Mouse (Mus musculus): ENCODE results near the gene Clint1.
A peak's percentile ranks its signal among the peaks of the same experiment; 100 is the strongest.

Clint1 gene

GRCm38 (mm10) chr11:45884029-45884428 is 32.2 kb downstream of the Clint1 start:
- DNase-seq (ENCODE audit: low read depth): peak; percentile 85

GRCm38 (mm10) chr11:45885606-45886230 is 33.9 kb downstream of the Clint1 start:
- DNase-seq (ENCODE audit: low read depth): no peak

GRCm38 (mm10) chr11:45886596-45886995 is 34.7 kb downstream of the Clint1 start:
- DNase-seq (ENCODE audit: low read depth): no peak

DNA sequence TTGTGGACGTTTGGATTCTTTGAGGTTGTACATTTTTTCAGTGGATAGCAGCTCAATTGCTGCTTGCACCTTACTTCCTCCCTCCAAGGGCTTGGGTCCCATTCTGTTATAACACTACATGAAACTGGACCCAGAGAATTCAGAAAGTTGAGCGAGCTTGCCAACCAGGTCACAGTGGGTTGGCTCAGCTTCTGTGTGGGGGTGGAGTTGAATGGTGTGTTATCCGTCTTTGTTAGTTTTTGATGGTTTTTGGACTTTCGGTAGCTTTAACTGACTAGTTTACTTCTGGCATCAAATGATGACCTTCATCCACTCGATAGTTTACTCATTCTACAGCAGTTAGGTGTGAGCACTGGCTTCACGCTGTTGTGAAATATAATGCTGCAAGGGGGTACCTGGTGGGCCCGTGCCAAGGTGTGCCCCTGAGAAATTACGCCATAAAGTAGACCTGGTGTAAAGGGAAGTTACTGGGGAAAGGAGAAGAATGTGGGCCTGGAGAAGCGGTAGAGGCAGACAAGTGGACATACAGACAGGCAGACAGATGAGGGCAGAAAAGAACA is 36.7 kb downstream of the Clint1 start:
- no peak for DNase-seq (ENCODE audit: low read depth)

GRCm38 (mm10) chr11:45889981-45890380 is 38.1 kb downstream of the Clint1 start:
- DNase-seq (ENCODE audit: low read depth): no peak

- no peak for DNase-seq (ENCODE audit: low read depth)
These were observed 38.6 kb downstream of the Clint1 start for GRCm38 (mm10) chr11:45890423-45890822.

- DNase-seq (ENCODE audit: low read depth): no peak
These were observed 41.1 kb downstream of the Clint1 start for GRCm38 (mm10) chr11:45892861-45893360.

DNA sequence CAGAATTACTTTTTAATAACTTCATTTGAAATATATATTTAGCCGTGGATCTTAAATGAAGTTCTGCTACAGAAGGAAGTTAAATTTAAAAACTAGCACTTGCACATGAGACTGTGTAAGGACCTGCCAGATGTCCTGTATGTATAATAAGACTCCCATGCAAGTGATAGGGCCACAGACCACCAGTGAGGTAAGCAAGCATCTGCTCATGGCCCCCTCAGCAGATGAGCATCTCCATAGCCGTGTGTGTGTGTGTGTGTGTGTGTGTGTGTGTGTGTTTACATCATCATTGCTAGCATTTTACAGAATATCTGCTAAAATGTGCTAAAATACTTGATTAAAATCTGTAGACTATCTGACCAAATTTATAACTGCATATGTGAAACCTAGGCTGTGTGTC is 45.5 kb downstream of the Clint1 start:
- DNase-seq (ENCODE audit: low read depth): no peak

DNA sequence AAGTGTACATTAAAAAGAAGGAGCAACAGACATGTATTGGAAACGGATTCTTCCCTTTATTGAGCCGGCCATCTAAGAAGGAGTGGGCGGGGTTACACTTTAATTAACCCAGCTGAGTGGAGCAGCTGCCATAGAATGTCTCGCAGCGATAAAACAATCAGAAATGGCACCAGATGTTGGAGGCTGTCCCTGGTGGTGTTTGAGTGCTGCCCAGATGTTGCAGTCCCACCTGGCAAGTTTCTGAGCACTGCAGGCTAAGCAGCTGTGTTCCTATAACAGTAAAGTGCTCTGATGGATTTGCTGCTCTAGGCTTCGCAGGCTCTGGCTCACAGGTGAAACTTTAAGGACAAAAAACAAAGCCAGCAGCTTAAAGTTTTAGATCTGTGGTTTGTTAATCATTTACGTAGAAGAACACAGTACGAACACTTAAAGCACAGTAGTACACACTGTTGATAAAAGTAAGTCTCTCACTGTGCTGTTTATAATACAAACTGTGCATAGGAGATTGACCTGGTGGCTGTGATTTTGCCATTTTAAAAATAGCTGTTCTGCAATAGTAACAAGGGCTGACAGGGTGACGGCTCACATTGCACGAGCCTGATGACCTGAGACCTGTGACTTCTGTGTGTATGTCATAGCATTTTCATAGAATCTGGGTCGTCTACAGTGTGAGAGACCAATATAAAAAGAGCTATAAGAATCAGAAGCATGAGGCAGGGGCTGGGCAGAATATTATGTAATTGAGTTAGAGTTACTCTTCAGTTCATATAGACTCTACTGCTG is 48.6 kb downstream of the Clint1 start:
- no peak for DNase-seq (ENCODE audit: low read depth)

GRCm38 (mm10) chr11:45906109-45906786 is 54.4 kb downstream of the Clint1 start:
- DNase-seq (ENCODE audit: low read depth): no peak

- DNase-seq (ENCODE audit: low read depth): no peak
These were observed 55.5 kb downstream of the Clint1 start for GRCm38 (mm10) chr11:45907301-45907700.

- no peak for DNase-seq (ENCODE audit: low read depth)
These were observed 56.2 kb downstream of the Clint1 start for GRCm38 (mm10) chr11:45908070-45908469.

DNA sequence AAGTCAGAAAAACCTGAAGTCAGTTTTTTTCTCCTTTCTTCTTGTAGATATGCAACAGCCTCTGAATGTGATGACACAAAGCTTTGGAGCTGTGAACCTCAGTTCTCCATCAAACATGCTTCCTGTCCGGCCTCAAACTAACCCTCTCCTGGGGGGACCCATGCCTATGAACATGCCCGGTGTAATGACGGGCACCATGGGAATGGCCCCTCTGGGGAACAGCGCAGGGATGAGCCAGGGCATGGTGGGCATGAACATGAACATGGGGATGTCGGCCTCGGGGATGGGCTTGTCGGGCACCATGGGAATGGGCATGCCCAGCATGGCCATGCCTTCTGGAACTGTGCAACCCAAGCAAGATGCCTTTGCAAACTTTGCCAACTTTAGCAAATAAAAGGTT is 57.0 kb downstream of the Clint1 start:
- DNase-seq (ENCODE audit: low read depth): no peak

DNA sequence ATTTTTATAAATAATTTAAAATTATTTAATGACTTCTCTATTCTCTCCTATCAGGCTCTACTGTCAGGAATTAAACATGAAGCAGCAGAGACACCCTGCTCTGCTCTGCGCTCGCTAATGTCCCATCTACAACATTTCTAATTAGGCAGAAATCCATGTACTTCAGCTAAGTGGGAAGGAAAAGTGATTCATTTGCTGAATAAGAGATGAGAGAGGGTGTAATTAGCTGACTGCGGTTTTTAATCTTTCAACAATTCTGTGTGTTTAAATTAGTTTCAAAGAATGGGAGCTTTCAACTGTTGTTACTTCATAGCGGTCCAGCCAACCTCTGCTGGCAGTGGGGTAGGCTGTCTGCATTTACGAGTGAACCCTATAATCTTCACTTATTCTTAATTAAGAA is 58.9 kb downstream of the Clint1 start:
- DNase-seq (ENCODE audit: low read depth): no peak

DNA sequence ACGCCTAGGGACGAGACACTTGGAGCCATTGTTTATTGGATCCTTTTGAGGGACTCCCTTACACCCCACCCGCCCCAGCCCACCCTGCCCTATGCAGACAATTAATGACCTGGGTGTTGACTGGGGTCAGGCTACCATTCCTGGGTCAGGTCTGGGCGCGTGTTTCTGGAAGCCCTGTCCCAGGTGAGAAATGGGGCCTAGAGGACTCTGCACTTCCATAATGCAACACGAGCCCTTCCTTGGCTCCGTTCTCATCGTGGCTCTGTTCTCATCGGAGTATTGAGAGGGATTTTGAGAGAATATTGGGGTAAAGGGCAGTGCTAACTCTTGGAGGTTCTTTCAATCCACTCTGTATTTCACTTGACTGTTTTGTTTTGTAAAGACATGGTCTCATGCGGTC is 64.3 kb downstream of the Clint1 start:
- DNase-seq (ENCODE audit: low read depth): no peak

DNA sequence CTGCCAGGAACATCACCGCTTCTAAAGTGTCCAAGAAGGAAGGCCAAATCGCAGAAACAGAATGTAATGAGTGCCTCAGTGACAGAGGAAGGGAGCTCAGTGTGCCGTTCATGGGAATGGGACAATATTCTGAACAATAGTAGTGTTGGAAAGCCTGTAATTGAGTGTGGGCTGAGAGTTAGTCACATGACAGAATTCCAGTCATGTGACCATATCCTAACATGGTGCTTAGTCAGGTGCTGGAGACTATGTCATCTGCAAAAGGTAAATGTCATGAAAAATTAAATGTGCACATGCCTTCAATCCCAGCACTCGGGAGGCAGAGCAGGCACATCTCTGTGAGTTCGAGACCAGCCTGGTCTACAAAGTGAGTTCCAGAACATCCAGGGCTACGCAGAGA is 66.2 kb downstream of the Clint1 start:
- no peak for DNase-seq (ENCODE audit: low read depth)

GRCm38 (mm10) chr11:45918836-45919235 is 67.0 kb downstream of the Clint1 start:
- DNase-seq (ENCODE audit: low read depth): no peak

GRCm38 (mm10) chr11:45921026-45921425 is 69.2 kb downstream of the Clint1 start:
- no peak for DNase-seq (ENCODE audit: low read depth)

DNA sequence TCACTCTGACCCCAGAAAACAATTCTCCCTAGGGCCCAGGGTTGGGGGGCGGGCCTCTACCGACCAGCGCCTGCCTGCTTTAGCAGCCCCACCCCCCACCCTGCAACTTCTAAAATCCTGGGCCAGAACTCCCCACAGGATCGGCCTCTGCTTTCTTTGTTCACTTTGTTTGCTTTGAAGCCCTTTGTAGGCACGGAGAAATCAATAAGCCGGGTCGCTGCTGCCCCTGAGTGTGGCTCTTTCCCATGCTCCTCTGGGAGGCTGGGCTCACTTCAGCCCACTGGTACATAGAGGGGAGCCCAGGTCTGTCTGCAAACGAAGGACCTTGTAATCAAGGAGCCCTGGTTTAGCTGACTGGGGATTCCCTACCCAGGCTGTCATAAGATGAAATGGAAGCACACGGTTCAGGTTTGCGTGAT is 69.6 kb downstream of the Clint1 start:
- no peak for DNase-seq (ENCODE audit: low read depth)

GRCm38 (mm10) chr11:45925436-45925835 is 73.6 kb downstream of the Clint1 start:
- no peak for DNase-seq (ENCODE audit: low read depth)

DNA sequence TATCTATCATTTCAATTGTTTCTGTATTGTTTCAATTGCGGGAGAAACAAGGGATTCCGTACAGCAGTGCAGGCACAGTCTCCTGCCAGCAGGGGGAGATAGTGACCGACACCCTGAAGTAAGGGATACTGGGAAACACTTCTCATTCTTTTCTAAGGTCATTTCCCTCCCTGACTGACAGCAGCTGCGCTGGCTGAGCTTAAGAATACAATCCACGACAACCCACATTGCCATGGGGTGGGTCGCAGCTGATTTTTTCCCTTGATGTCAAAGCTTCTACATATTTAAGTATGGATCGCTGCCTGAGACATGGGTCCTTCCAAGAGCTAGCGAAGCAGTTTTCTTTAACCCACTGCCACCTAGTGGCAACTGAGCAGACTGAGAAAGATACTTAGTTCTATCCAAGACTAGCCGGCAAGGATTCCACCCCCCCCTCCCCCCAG is 74.8 kb downstream of the Clint1 start:
- DNase-seq (ENCODE audit: low read depth): peak; percentile 89

GRCm38 (mm10) chr11:45927456-45927855 is 75.6 kb downstream of the Clint1 start:
- peak; percentile 39 for DNase-seq (ENCODE audit: low read depth)

- DNase-seq (ENCODE audit: low read depth): no peak
These were observed 77.7 kb downstream of the Clint1 start for GRCm38 (mm10) chr11:45929541-45929940.
